Mouse (Mus musculus): ENCODE results near the gene Nbl1. TPM values are rescaled to one million over a fixed set of nuclear protein-coding genes. Genes with fewer than 3 reads are reported as not detected.
A peak's percentile ranks its signal among the peaks of the same experiment; 100 is the strongest.

Nbl1 gene
- polyA plus RNA-seq, 1 experiment from 2014 or later, result 42.3 TPM

DNA sequence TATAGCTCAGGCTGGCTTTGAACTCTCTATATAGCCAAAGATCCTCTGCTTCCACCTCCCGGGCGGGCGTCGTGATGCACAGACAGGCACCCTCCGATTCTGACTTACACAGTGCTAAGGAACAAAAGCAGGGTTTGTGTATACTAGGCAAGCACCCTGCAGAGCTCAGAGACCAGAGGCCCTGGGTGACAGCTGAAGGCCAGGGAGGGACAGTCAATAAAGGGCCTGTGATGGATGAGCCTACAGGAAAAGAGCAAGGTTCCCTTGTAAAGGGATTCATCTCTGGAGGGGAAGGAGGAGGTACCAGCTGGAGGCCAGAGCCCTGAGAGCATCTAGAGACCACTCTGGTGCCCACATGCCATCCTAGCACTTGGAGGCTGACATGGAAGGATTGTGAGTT is 39.4 kb downstream of the Nbl1 start:
- H3K9me3 ChIP-seq, result no peaks in the 10 kb centered on the region
- no peak for ATAC-seq (replicated peaks)
- WGBS, result 54% methylated on average over 5 of the region's 5 CpGs

GRCm38 (mm10) chr4:139052796-139053195 is 40.0 kb downstream of the Nbl1 start:
- Histone ChIP-seq H3K9me3 (no peaks in the 10 kb centered on the region), H3K9ac (no peak overlapping the region), H3K4me2 (no peak overlapping the region), H3K4me1 (peaks cover 26% of the 10 kb centered on the region), H3K27me3 (replicated peaks) (no peaks in the 10 kb centered on the region), H3K4me3 (no peak overlapping the region), H3K27ac (no peak overlapping the region), H3K36me3 (replicated peaks) (no peaks in the 10 kb centered on the region)
- 79% methylated on average over 7 of the region's 7 CpGs for WGBS
- no peak for ATAC-seq (replicated peaks)

More for the DNA sequence above, 39.4 kb downstream of the Nbl1 start:
- Histone ChIP-seq H3K4me3 (no peak overlapping the region), H3K4me1 (peaks cover 26% of the 10 kb centered on the region), H3K27ac (no peak overlapping the region), H3K27me3 (replicated peaks) (no peaks in the 10 kb centered on the region), H3K36me3 (replicated peaks) (no peaks in the 10 kb centered on the region), H3K4me2 (no peak overlapping the region), H3K9ac (no peak overlapping the region)

DNA sequence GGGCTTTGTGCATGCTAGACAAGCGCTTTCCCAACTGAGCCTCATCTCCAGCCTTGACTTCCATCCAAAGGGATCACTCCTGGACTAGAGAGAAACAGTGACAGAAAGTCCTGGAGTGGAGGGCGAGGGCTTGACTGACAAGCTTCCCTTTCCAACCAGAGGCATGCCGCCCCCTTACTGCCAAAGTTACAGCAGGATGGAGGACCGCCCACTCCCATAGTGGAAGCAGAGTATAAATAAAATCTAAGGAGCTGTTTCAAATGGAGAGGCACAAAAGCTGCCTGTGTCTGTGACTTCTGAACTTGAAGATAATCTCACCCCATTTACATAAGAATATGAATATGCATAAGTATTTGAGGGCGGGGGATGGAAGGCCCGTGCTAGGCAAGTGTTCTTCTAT is 44.3 kb downstream of the Nbl1 start:
- WGBS, result 62% methylated on average over 6 of the region's 6 CpGs
- Histone ChIP-seq H3K4me2 (no peak overlapping the region), H3K4me3 (no peak overlapping the region), H3K9me3 (no peaks in the 10 kb centered on the region), H3K4me1 (peaks cover 3% of the 10 kb centered on the region; the same call in 1 of the 2 replicates), H3K9ac (no peak overlapping the region), H3K27me3 (replicated peaks) (no peaks in the 10 kb centered on the region), H3K36me3 (replicated peaks) (no peaks in the 10 kb centered on the region), H3K27ac (no peak overlapping the region)
- no peak for ATAC-seq (replicated peaks)

DNA sequence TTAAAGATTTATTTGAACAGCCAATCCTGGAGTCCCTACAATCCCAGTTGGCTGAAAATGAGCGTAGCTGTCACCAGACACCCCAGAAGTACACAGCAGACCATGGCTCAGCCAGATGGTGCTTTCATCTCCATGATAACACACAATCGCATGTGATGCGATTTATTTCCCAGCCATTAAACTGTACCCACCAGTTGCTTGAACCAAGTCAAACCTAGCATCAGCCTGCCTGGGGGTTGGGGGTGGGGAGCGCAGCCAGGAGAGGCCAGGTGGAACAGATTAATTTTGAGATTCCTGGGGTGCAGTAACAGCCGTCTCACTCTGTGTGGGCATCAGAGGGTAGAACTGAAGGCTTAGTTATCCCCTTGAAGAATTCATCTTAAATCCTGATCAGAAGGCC is 46.4 kb downstream of the Nbl1 start:
- no peak overlapping the region for H3K4me2 ChIP-seq
- WGBS, result 63% methylated on average over 5 of the region's 5 CpGs
- H3K4me1 ChIP-seq, result no peaks in the 10 kb centered on the region; the same call in 1 of the 2 replicates
- H3K9ac ChIP-seq, result no peak overlapping the region
- no peak overlapping the region for H3K4me3 ChIP-seq
- no peaks in the 10 kb centered on the region for H3K27me3 ChIP-seq (replicated peaks)
- no peaks in the 10 kb centered on the region for H3K9me3 ChIP-seq
- no peaks in the 10 kb centered on the region for H3K36me3 ChIP-seq (replicated peaks)
- no peak overlapping the region for H3K27ac ChIP-seq
- no peak; the same call in 1 of the 2 replicates for ATAC-seq (replicated peaks)

DNA sequence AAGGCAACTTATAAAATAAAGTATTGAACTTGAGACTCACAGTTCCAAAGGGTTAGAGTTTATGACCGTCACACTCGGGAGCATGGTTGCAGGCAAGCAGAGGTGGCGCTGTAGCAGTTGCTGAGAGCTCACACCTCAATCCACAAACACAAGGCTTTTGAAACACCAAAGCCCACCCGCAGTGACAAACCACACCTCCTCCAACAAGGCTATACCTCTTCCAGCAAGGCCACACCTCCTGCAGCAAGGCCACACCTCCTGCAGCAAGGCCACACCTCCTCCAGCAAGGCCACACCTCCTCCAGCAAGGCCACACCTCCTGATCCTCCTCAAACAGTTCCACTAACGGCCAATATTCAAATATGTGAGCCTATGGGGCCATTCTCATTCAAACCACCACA is 48.2 kb downstream of the Nbl1 start:
- peaks cover 13% of the 10 kb centered on the region for H3K4me1 ChIP-seq

DNA sequence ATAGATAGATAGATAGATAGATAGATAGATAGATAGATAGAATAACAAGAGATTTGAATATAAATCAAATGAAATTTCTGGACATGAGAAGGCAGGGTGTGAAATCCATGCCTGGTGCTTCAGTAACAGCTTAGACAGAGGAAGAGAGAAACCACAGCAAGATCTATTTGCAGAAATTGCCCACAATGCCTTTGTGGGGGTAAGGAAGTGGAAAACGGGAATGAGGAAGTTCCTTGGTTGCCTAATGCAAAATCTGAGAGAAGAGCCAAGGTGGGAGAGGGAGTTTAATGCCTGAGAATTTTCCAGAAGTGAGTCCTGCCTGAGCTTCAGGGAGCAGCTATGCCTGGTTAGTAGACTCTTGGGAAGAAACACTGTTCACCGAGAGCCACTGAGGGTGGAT is 49.2 kb downstream of the Nbl1 start:
- Histone ChIP-seq H3K9me3 (no peaks in the 10 kb centered on the region), H3K4me1 (peaks cover 22% of the 10 kb centered on the region)
- 91% methylated on average over 2 of the region's 2 CpGs for WGBS

More for the DNA sequence above, 48.2 kb downstream of the Nbl1 start:
- no peaks in the 10 kb centered on the region for H3K36me3 ChIP-seq (replicated peaks)
- ATAC-seq (replicated peaks), result no peak
- no peak overlapping the region for H3K9ac ChIP-seq
- no peaks in the 10 kb centered on the region for H3K9me3 ChIP-seq
- H3K4me2 ChIP-seq, result no peak overlapping the region
- no peaks in the 10 kb centered on the region for H3K27me3 ChIP-seq (replicated peaks)
- H3K27ac ChIP-seq, result no peak overlapping the region
- WGBS, result 91% methylated on average over 5 of the region's 5 CpGs
- H3K4me3 ChIP-seq, result no peak overlapping the region

GRCm38 (mm10) chr4:139042611-139043010 is 50.2 kb downstream of the Nbl1 start:
- no peak overlapping the region for H3K4me3 ChIP-seq
- peaks cover 32% of the 10 kb centered on the region for H3K4me1 ChIP-seq
- no peaks in the 10 kb centered on the region for H3K36me3 ChIP-seq (replicated peaks)
- no peak overlapping the region for H3K9ac ChIP-seq
- no peaks in the 10 kb centered on the region for H3K9me3 ChIP-seq
- ATAC-seq (replicated peaks), result no peak
- no peak overlapping the region for H3K27ac ChIP-seq
- H3K4me2 ChIP-seq, result no peak overlapping the region
- WGBS, result 72% methylated on average over 5 of the region's 5 CpGs
- H3K27me3 ChIP-seq (replicated peaks), result no peaks in the 10 kb centered on the region

More for the DNA sequence above, 49.2 kb downstream of the Nbl1 start:
- Histone ChIP-seq H3K9ac (no peak overlapping the region), H3K4me3 (no peak overlapping the region), H3K27me3 (replicated peaks) (no peaks in the 10 kb centered on the region), H3K4me2 (no peak overlapping the region), H3K27ac (no peak overlapping the region), H3K36me3 (replicated peaks) (no peaks in the 10 kb centered on the region)
- no peak for ATAC-seq (replicated peaks)

DNA sequence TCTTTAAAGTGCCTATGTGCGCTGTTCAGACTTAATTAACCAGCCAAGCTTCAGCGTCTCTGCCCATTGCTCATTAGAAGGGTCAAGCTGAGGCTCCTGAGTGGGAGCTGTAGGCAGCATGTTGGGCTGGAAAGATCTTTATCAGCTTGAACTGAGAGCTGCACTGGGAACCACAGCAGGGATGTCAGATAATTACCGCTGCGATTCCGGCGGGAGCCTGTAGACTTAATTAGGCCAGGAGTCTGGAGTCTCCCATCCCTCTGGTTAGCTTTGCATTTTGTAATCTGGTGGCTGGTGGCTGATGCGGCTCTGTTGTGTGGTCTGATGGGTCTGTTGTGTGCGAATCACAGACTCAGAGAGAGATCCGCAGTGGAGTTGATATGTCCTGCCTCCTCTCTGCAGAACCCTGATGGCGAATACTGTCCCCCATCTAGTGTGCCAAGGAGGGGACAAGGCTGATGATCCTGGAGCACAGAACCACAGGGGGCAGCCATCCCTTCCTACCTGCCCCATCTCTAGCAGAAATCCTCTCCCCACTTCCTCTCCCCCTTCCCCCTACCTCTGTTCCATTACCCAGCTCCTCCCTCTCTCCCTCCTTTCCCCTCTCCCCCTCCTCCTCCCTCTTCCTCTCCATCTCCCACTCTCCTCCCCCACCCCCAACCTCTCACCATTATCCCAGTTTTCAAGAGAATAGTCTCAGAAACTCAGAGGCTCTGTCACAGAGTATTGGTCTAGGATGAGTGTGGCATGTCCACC is 52.5 kb downstream of the Nbl1 start:
- H3K27ac ChIP-seq, result peak overlapping the region; percentile 70
- no peaks in the 10 kb centered on the region for H3K36me3 ChIP-seq (replicated peaks)
- H3K9ac ChIP-seq, result no peak overlapping the region
- no peak overlapping the region for H3K4me3 ChIP-seq
- peak; percentile 72 for ATAC-seq (replicated peaks)
- no peaks in the 10 kb centered on the region for H3K27me3 ChIP-seq (replicated peaks)
- H3K4me2 ChIP-seq, result peak overlapping the region; percentile 21
- no peaks in the 10 kb centered on the region for H3K9me3 ChIP-seq
- 1% methylated on average over 10 of the region's 10 CpGs for WGBS
- peaks cover 36% of the 10 kb centered on the region for H3K4me1 ChIP-seq

DNA sequence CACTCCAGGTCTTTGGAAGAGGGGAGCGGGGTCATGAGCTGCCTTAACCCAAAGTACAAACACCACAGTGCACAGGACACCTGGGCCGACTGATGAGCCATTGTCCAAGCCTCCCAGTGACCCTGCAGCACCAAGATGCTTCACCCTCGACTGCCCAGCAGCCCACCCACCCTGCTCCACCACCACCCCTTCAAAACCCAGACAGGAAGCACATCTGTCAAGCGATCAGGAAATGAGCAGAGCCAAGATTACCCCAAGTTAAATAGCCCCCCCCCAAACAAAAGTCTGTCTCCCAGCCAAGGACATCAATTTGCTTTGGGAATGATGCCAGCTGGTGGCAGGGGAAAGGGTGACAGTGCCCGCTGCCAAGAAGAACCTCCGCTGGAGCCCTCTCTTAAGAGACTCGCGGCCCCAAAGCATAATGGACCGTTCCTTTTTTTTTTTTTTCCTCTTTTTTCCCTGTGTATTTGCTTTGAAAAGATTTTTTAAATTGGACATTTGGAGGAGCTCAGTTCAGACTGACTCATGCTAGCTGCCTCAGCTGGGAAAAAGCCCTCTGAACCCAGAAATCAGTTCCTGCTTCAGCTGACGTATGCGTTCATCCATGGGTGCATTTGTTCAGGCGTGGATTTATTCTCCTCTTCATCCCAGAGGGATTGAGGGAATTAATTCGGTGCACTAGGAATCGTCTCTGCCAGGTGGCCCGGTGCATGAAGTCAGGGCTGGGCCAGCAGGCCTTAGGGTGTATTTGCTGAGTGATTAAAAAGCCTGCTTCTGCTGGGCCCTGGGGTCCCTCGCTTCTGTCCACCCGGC is 54.8 kb downstream of the Nbl1 start:
- peak overlapping the region; percentile 27 for H3K27ac ChIP-seq
- peaks cover 36% of the 10 kb centered on the region for H3K4me1 ChIP-seq
- H3K27me3 ChIP-seq (replicated peaks), result no peaks in the 10 kb centered on the region
- H3K4me3 ChIP-seq, result no peak overlapping the region
- no peaks in the 10 kb centered on the region for H3K9me3 ChIP-seq
- H3K4me2 ChIP-seq, result no peak overlapping the region
- no peak overlapping the region for H3K9ac ChIP-seq
- H3K36me3 ChIP-seq (replicated peaks), result no peaks in the 10 kb centered on the region
- ATAC-seq (replicated peaks), result no peak
- WGBS, result 25% methylated on average over 17 of the region's 17 CpGs

GRCm38 (mm10) chr4:139035799-139036198 is 57.0 kb downstream of the Nbl1 start:
- no peak for ATAC-seq (replicated peaks)
- WGBS, result 87% methylated on average over 3 of the region's 3 CpGs
- Histone ChIP-seq H3K9me3 (no peaks in the 10 kb centered on the region), H3K4me1 (peaks cover 36% of the 10 kb centered on the region), H3K27me3 (replicated peaks) (no peaks in the 10 kb centered on the region), H3K4me3 (no peak overlapping the region), H3K4me2 (no peak overlapping the region), H3K27ac (no peak overlapping the region), H3K9ac (no peak overlapping the region), H3K36me3 (replicated peaks) (no peaks in the 10 kb centered on the region)

DNA sequence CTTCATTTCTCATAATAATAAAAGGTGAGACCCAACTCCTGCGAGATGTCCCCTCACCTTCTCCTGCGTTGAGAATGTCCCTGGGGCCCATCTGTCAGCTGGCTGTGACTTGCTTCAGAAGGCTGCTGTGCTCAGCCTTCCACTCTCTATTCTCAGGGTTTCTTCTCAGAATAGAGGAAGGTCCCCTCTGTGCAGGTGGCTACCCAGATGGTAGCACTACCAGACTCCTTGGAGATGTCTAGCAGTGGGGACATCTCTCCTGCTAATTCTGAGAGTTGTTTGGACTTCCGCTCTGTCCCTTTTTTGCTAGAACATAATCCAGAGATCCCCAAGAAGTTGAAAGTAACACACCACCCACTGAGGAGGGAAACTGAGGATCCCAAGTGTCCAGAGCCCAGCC is 57.9 kb downstream of the Nbl1 start:
- Histone ChIP-seq H3K9ac (no peak overlapping the region), H3K9me3 (no peaks in the 10 kb centered on the region), H3K4me1 (peaks cover 27% of the 10 kb centered on the region), H3K36me3 (replicated peaks) (no peaks in the 10 kb centered on the region), H3K27me3 (replicated peaks) (no peaks in the 10 kb centered on the region), H3K27ac (no peak overlapping the region), H3K4me3 (no peak overlapping the region), H3K4me2 (no peak overlapping the region)
- ATAC-seq (replicated peaks), result no peak
- 93% methylated on average over 3 of the region's 3 CpGs for WGBS

DNA sequence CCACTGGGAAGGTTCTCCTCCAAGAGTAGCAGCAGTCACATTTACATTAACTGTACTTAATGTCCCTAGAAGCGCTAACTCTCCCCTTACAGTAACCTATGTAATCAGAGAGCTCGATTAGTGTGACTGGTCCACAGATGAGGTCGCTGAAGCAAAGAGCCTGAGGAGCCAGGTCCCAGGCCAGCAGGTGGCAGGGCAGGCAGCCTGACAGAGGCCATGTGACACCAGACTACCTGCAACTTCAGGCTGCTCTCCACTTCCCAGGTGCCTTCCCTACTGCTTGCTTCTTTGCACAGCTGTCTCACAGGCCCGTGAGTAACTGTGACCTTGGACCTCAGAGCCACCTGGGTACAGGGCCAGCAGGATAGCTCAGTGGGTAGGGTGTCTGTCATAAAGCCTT is 58.3 kb downstream of the Nbl1 start:
- no peak overlapping the region for H3K4me2 ChIP-seq
- no peak overlapping the region for H3K9ac ChIP-seq
- ATAC-seq (replicated peaks), result no peak
- H3K27ac ChIP-seq, result no peak overlapping the region
- H3K36me3 ChIP-seq (replicated peaks), result no peaks in the 10 kb centered on the region
- WGBS, result 55% methylated on average over 4 of the region's 4 CpGs
- no peaks in the 10 kb centered on the region for H3K9me3 ChIP-seq
- H3K27me3 ChIP-seq (replicated peaks), result no peaks in the 10 kb centered on the region
- no peak overlapping the region for H3K4me3 ChIP-seq
- H3K4me1 ChIP-seq, result peaks cover 23% of the 10 kb centered on the region
